Mouse (Mus musculus) ES-Bruce4 (cell line): ENCODE results near the gene Spata18. TPM values are rescaled to one million over a fixed set of nuclear protein-coding genes. Genes with fewer than 3 reads are reported as not detected.

Source experiments
- H3K27ac ChIP-seq: 2 replicates; pipeline ENCODE4 v1.5.1; 2012; ENCODE audit warnings: low read length, inconsistent platforms; ENCODE audit not compliant: insufficient read depth
- H3K27me3 ChIP-seq: 2 replicates; pipeline ENCODE4 v1.6.1; 2012; ENCODE audit warnings: mild to moderate bottlenecking, low read length, inconsistent platforms; ENCODE audit not compliant: control insufficient read depth, poor library complexity, insufficient read depth, severe bottlenecking
- H3K36me3 ChIP-seq: 2 replicates; pipeline ENCODE4 v1.6.1; 2012; ENCODE audit warnings: inconsistent platforms, mild to moderate bottlenecking, low read length, moderate library complexity; ENCODE audit not compliant: control insufficient read depth, poor library complexity, insufficient read depth, severe bottlenecking
- H3K4me1 ChIP-seq: one replicate; pipeline ENCODE4 v1.8.1; 2011; ENCODE audit warnings: low read length; ENCODE audit not compliant: control insufficient read depth, insufficient read depth
- H3K4me3 ChIP-seq: 2 replicates; pipeline ENCODE4 v1.5.1; 2011; ENCODE audit warnings: low read depth, mild to moderate bottlenecking, low read length
- H3K9ac ChIP-seq: 2 replicates; pipeline ENCODE4 v1.6.1; 2012; ENCODE audit warnings: low read depth, mild to moderate bottlenecking, inconsistent platforms; ENCODE audit not compliant: poor library complexity, severe bottlenecking
- H3K9me3 ChIP-seq: replicated peaks from 2 replicates; pipeline ENCODE4 v1.6.1; 2012; ENCODE audit warnings: mild to moderate bottlenecking, low read length, inconsistent platforms; ENCODE audit not compliant: control insufficient read depth, poor library complexity, insufficient read depth, severe bottlenecking
- CTCF ChIP-seq: IDR thresholded peaks from one replicate; pipeline ENCODE4 v1.8.1; 2011; ENCODE audit warnings: low read depth, low read length
- EP300 ChIP-seq: IDR thresholded peaks from 2 replicates; pipeline ENCODE4 v1.6.1; 2011; ENCODE audit warnings: low read depth, low read length; ENCODE audit not compliant: insufficient read depth
- POLR2A ChIP-seq: IDR thresholded peaks from one replicate; pipeline ENCODE4 v1.8.1; 2011; ENCODE audit warnings: low read length; ENCODE audit not compliant: insufficient read depth
- polyA plus RNA-seq: library from polyadenylated mRNA; stranded (reverse); fragments of >200 nt; gene quantifications from 2 replicates; pipeline ENCODE4 v1.2.4, GENCODE M21; 2011; ENCODE audit warnings: low read depth; ENCODE audit not compliant: missing spikeins, insufficient read depth, insufficient read length

Gene Spata18
- polyA plus RNA-seq, 1 experiment: not detected

- Histone ChIP-seq H3K27me3 (no peaks in the 10 kb centered on the region), H3K4me1 (no peaks in the 10 kb centered on the region), H3K36me3 (no peaks in the 10 kb centered on the region), H3K9me3 (no peaks in the 10 kb centered on the region), H3K4me3 (no peak overlapping the region), H3K9ac (no peak overlapping the region), H3K27ac (no peak overlapping the region)
- no peak for TF ChIP-seq EP300
- TF ChIP-seq CTCF: no peak
- no peak for TF ChIP-seq POLR2A
Observed at GRCm38 (mm10) chr5:73712852-73713251, 61.7 kb downstream of the Spata18 start.

- H3K27me3 ChIP-seq: no peaks in the 10 kb centered on the region
- H3K9me3 ChIP-seq: no peaks in the 10 kb centered on the region
- TF ChIP-seq POLR2A: no peak
- TF ChIP-seq EP300: no peak
- no peak for TF ChIP-seq CTCF
- no peak overlapping the region for H3K9ac ChIP-seq
- H3K4me1 ChIP-seq: no peaks in the 10 kb centered on the region
- no peaks in the 10 kb centered on the region for H3K36me3 ChIP-seq
- no peak overlapping the region for H3K4me3 ChIP-seq
- no peak overlapping the region for H3K27ac ChIP-seq
Observed at GRCm38 (mm10) chr5:73716941-73717340, 65.8 kb downstream of the Spata18 start.

GRCm38 (mm10) chr5:73721682-73722282, 70.6 kb downstream of the Spata18 start:
- Histone ChIP-seq H3K4me1 (no peaks in the 10 kb centered on the region), H3K9ac (no peak overlapping the region), H3K9me3 (no peaks in the 10 kb centered on the region), H3K36me3 (no peaks in the 10 kb centered on the region), H3K4me3 (no peak overlapping the region), H3K27ac (no peak overlapping the region), H3K27me3 (no peaks in the 10 kb centered on the region)
- no peak for TF ChIP-seq CTCF
- TF ChIP-seq EP300: no peak

- Histone ChIP-seq H3K36me3 (no peaks in the 10 kb centered on the region), H3K9ac (no peak overlapping the region), H3K27ac (no peak overlapping the region), H3K9me3 (no peaks in the 10 kb centered on the region), H3K4me3 (no peak overlapping the region), H3K4me1 (no peaks in the 10 kb centered on the region), H3K27me3 (no peaks in the 10 kb centered on the region)
- no peak for TF ChIP-seq EP300
- no peak for TF ChIP-seq POLR2A
- TF ChIP-seq CTCF: no peak
Observed at GRCm38 (mm10) chr5:73725981-73726380, 74.8 kb downstream of the Spata18 start.

- Histone ChIP-seq H3K36me3 (no peaks in the 10 kb centered on the region), H3K9ac (no peak overlapping the region), H3K4me1 (no peaks in the 10 kb centered on the region), H3K27me3 (no peaks in the 10 kb centered on the region), H3K4me3 (no peak overlapping the region), H3K27ac (no peak overlapping the region), H3K9me3 (no peaks in the 10 kb centered on the region)
- TF ChIP-seq EP300 (no peak), POLR2A (no peak), CTCF (no peak)
Observed at GRCm38 (mm10) chr5:73728651-73729050, 77.5 kb downstream of the Spata18 start.

Other genes starting within 250 kb of the Spata18 start
- not detected in 2 replicates for gene Cwh43, start 245.3 kb upstream of the Spata18 start, polyA plus RNA-seq
- gene Dcun1d4, start 170.4 kb upstream of the Spata18 start, polyA plus RNA-seq: 32.9 and 34.1 TPM in 2 replicates
- not detected in 2 replicates for gene Lrrc66, start 18.9 kb upstream of the Spata18 start, polyA plus RNA-seq
- gene Sgcb, start 3.6 kb upstream of the Spata18 start, polyA plus RNA-seq: 3.4 and 4.2 TPM in 2 replicates